19 mouse cellular contexts compared by ENCODE assay signal in genomic region chr17:75768654-75769053, GRCm38 (mm10).
DNase-seq lines count a peak whose midpoint lies in the region; ATAC-seq and TF ChIP-seq lines count a peak whose summit lies in the region.
"Had no signal": no experiment of that assay in that cellular context is flagged by ENCODE, and none has a peak within 500 bp of the region (broad histone marks: within the 10 kb centered on the region; RNA-seq: fewer than 3 reads in every experiment).

No protein-coding gene starts in this region.

- no peak overlapping the region for H3K27ac ChIP-seq in layer of hippocampus, adult 2 months
- H3K27ac ChIP-seq in midbrain, postnatal 0 days (ENCODE audit: low read depth, low read length), result no peak overlapping the region
- no peak overlapping the region for H3K27ac ChIP-seq in midbrain, embryonic 16.5 days (ENCODE audit: low read length)
- H3K27ac ChIP-seq: forebrain, embryonic 10.5 days; liver, embryonic 13.5 days; stomach, embryonic 15.5 days had no signal

- peak; percentile 52 for TF ChIP-seq CTCF in layer of hippocampus, adult 2 months (conservative IDR thresholded peaks at IDR 0.05)
- peak; percentile 39 for TF ChIP-seq CTCF in midbrain, postnatal 0 days (IDR thresholded peaks at IDR 0.05)
- TF ChIP-seq CTCF in Patski (IDR thresholded peaks at IDR 0.05), result peak; percentile 43

- H3K4me2 ChIP-seq in midbrain, postnatal 0 days (ENCODE audit: low read depth, low read length, poor library complexity, severe bottlenecking), result no peak overlapping the region
- no peak overlapping the region for H3K4me2 ChIP-seq in midbrain, embryonic 16.5 days (ENCODE audit: low read length)
- H3K4me2 ChIP-seq: liver, embryonic 13.5 days; stomach, embryonic 15.5 days had no signal

- CTCF ChIA-PET in Patski (lab: Charles Lee), result no interaction called here

- in situ Hi-C loops in Patski (cut with MboI; ENCODE audit: low pct_unique_long_range_greater_than_20kb), result no loop called here

- 93% methylated on average over 6 of the region's 6 CpGs for WGBS in midbrain, postnatal 0 days
- 93% methylated on average over 6 of the region's 6 CpGs for WGBS in midbrain, embryonic 16.5 days

- H3K4me3 ChIP-seq in layer of hippocampus, adult 2 months, result no peak overlapping the region
- H3K4me3 ChIP-seq in midbrain, postnatal 0 days (ENCODE audit: low read depth, low read length), result no peak overlapping the region
- no peak overlapping the region for H3K4me3 ChIP-seq in midbrain, embryonic 16.5 days (ENCODE audit: low read depth, low read length)
- H3K4me3 ChIP-seq: forebrain, embryonic 10.5 days; liver, embryonic 13.5 days; megakaryocyte, embryonic 14.5 days; stomach, embryonic 15.5 days had no signal

- no peak for ATAC-seq in midbrain, postnatal 0 days (ENCODE audit: low FRiP score)
- ATAC-seq in midbrain, embryonic 16.5 days, result no peak
- ATAC-seq in Patski, result no peak
- ATAC-seq: forebrain, postnatal 0 days had no signal

- no peaks in the 10 kb centered on the region for H3K4me1 ChIP-seq in midbrain, postnatal 0 days (ENCODE audit: insufficient read depth, low read length)
- no peaks in the 10 kb centered on the region for H3K4me1 ChIP-seq in midbrain, embryonic 16.5 days (ENCODE audit: control insufficient read depth, insufficient read depth, low read length)
- H3K4me1 ChIP-seq: forebrain, embryonic 10.5 days; liver, embryonic 13.5 days; megakaryocyte, embryonic 14.5 days; stomach, embryonic 15.5 days had no signal

- no peak for DNase-seq in layer of hippocampus, adult 2 months (ENCODE audit: low spot score in 2 of 2)
- no peak for DNase-seq in layer of hippocampus, adult 8-10 months (ENCODE audit: low spot score in 2 of 2)
- DNase-seq in midbrain, postnatal 0 days (ENCODE audit: low spot score), result no peak
- DNase-seq in Patski (ENCODE audit: low read depth, low spot score), result no peak
- no peak for DNase-seq in frontal cortex, adult 2 months (ENCODE audit: extremely low spot score in 1 of 2, low spot score in 1 of 2)
- DNase-seq in neural tube, embryonic 10.5 days (ENCODE audit: extremely low spot score, low spot score), result no peak
- DNase-seq: adrenal gland, adult 8-10 months; cerebellum, adult 11-12 months; forebrain, postnatal 0 days; heart, adult 11 months; kidney, adult 2 months; kidney, postnatal 10 days; left cerebral cortex, postnatal 4 days; liver, embryonic 13.5 days; midbrain, embryonic 14.5 days had no signal

- H3K9me3 ChIP-seq in midbrain, postnatal 0 days (ENCODE audit: low read length), result no peaks in the 10 kb centered on the region
- no peaks in the 10 kb centered on the region for H3K9me3 ChIP-seq in midbrain, embryonic 16.5 days (replicated peaks; ENCODE audit: control insufficient read depth, low read length, poor library complexity, severe bottlenecking)
- H3K9me3 ChIP-seq: forebrain, embryonic 10.5 days; stomach, embryonic 15.5 days had no signal

- POLR2A ChIA-PET in Patski (lab: Charles Lee), result no interaction called here

- no peak overlapping the region for H3K9ac ChIP-seq in midbrain, postnatal 0 days (replicated peaks; ENCODE audit: low read length, poor library complexity, severe bottlenecking)
- H3K9ac ChIP-seq in midbrain, embryonic 16.5 days (ENCODE audit: low read depth, low read length), result no peak overlapping the region
- H3K9ac ChIP-seq: forebrain, postnatal 0 days; liver, embryonic 13.5 days; stomach, embryonic 15.5 days had no signal

- H3K27me3 ChIP-seq in midbrain, postnatal 0 days (ENCODE audit: insufficient read depth, low read length), result no peaks in the 10 kb centered on the region
- H3K27me3 ChIP-seq in midbrain, embryonic 16.5 days (ENCODE audit: control insufficient read depth, insufficient read depth, low read depth, low read length), result no peaks in the 10 kb centered on the region
- no peaks in the 10 kb centered on the region for H3K27me3 ChIP-seq in Patski
- H3K27me3 ChIP-seq: liver, embryonic 13.5 days; megakaryocyte, embryonic 14.5 days; stomach, embryonic 15.5 days had no signal

- no peaks in the 10 kb centered on the region for H3K36me3 ChIP-seq in midbrain, postnatal 0 days (ENCODE audit: insufficient read depth, low read length)
- H3K36me3 ChIP-seq in midbrain, embryonic 16.5 days (ENCODE audit: control insufficient read depth, insufficient read depth, low read length), result no peaks in the 10 kb centered on the region
- H3K36me3 ChIP-seq: forebrain, embryonic 10.5 days; liver, embryonic 13.5 days; stomach, embryonic 15.5 days had no signal
